Mouse (Mus musculus) CD8-positive naive resting alpha-beta T cell, adult 2 months (primary cell): ENCODE results near the gene Gm5737.

Source experiments
- DNase-seq, 2 experiments: peaks; one replicate each; pipeline ENCODE4 v3.0.0; 2022; ENCODE audit warnings: low read depth in 2 of 2, low spot score in 2 of 2

The Gm5737 gene

DNA sequence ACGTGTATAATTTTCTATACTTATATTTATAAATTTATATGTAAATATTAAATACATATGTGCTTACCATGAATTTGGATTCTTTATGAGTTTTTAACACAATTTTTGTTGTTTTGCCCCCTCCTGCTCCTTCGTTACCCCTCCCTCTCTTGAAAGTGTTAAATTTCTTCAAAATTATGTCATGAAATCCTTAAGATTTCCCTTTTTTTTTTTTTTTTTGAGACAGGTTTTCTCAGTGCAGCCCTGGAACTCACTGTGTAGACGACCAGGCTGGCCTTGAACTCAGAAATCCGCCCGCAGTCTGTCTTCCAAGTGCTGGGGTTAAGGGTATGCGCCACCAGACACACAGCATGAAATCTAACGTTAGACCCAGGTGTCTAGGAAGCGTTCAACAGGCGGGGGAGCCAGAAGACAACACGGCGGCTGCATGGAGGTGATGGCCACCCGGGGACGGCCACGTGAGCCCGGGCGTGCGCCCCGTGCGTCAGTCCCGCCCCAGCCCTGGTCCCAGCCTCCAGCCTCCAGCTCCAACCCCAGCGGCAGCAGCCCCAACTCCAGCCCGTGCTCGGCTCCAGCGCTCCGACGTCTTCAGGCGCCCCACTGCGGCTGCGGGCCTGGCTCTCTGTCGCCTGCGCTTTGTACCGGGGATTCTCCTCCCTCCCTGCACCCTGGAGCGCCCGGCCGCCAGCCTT, 30.3 kb downstream of the Gm5737 start, which contains the start of gene Eef2k:
Eef2k (plus strand) TSS at position 487 of the 692 bp plus-strand sequence.
- DNase-seq = peak; percentile 83 to 84

DNA sequence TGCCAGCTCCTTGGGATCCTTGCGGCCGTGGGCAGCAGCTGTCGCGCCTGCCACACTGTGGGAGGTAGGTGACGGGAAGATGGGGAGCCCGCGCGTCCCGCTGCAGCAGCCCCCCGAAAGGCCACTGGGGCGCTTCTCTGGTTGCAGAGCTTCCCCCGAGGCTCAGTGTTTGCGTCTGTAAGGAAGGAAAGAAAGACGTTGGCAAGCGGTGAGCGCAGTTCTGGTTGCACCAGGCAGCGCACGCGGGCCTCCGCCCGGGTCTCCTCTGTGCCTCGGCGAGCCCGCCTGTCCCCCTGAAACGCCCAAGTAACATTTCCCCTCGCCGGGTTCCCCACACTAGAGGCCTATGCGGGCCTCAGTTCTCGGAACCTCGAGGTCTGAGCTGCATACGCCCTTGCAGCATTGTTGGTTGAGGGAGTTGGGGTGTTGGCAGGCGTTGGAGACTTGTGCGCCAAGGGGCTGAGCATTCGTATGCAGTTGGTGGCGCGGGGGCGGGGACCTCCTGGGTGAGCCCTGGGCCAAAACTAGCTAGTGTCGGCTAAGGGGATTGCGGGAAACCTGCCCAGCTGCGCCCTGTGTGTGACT, 31.0 kb downstream of the Gm5737 start:
- peak; percentile 58 to 64 for DNase-seq

DNA sequence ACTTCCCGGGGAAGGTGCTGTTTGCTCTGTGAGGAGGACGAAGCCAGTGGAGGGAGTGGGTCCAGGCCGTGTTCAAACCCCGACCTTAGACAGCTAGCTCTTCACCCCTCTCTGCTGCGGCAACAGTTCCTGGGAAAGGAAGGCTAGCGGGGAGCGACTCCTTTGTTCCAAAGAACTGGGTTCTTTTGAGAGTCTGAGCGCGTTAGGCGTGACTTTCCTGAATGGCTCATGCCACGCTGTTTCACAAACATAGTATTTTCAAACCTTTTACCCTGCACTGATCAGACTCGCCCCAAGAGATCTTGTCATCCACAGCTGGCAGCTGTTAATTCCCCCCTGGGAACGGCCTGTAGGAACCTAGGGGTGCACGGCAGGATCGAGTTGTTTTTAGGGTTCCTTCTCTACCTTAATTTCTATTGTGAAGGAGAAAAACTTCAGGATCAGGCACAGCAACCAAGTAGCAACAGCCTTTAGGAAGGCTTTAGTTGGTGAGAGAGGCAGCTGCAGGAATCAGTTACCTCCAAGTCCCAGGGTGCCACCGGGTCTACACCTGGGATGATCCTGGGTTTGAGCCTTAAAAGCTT, 31.8 kb downstream of the Gm5737 start:
- DNase-seq = no peak

DNA sequence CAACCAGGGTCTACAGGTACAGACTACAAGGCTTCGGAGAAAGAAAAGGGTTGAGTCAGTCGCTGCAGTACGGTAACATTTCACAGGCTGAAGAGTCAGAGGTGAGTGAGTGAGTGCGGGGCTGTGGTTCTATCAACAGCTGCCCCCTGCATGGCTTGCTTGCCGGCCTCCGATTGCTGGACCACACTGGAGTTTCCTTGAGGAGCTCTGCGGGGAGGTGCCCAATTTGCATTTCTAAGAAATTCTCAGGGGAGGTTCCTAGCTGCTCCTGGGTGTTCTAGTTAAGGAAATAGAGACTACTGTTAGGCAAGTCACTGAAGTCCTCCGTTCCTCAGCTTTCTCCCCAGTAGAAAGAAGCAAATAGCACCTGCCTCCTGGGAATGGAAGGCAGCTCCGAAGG, 32.5 kb downstream of the Gm5737 start:
- no peak for DNase-seq

DNA sequence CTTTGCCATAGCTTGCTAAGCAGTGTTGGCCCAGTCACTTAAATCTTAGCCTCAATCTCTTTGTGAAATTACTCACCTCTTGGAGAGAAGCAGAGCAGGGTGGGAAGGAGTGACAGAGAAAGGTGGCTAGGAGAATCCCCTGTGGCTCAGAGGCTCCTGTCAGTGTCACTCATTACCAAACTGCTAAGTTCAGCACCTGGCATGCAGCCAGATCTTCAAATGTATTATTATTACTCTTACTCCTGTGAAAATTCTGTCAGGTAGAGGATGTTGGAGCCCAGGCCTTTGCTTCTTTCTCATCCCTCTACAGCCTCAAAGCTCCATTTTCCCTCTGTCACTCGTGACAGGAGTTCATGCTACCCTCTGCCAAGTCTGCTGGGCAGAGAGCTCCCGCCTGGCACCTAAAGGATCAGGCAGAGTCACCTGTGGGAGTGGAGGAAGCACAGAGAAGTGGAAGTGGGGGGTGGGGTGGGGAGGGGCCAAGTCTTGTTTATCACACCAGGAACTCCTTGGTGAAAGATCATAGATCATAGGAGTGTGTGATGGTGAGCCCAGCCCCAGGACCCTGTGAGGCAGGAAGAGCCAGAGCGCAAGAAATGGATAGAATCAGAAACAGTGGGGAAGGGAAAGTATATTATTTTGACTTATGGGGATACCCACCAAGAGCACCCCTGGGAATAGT, 36.8 kb downstream of the Gm5737 start:
- DNase-seq = no peak

DNA sequence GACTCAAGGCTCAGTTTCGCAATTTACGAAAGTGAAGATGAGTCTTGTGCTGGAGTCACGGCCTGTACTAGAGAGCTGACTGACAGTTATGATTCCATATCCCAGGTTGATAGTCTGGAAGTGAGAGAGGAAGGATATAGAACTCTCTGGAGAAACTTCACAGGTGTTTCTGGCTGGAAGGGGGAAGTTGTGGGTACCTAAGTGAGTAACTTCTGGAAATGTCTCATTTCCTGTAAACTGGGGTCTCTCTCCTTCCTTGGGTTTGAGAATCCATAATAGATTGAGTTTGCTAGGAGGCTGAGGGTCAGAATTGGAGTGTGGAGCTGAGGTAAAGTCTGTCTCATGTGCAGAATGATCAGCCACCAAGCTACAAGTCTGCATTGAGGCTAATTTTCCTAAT, 38.0 kb downstream of the Gm5737 start:
- no peak for DNase-seq

DNA sequence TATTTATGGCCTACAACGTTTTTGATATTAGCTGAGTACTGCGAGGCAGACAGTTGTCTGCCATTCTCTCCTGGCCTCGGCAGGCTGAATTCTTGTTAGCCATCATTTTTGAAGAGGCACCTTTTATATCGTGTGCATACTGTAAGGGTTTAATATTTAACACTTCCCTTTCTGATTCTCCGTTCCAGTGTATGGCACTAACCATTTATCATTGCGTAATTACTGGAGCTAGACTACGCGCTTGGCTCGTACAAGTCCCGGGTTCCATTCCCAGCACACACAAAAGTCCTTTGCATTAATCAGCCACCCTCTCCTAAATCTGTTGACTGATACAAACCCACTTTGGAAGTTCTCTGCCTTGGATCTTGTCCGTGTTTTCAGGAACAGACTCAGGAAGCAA, 47.7 kb downstream of the Gm5737 start:
- no peak for DNase-seq

DNA sequence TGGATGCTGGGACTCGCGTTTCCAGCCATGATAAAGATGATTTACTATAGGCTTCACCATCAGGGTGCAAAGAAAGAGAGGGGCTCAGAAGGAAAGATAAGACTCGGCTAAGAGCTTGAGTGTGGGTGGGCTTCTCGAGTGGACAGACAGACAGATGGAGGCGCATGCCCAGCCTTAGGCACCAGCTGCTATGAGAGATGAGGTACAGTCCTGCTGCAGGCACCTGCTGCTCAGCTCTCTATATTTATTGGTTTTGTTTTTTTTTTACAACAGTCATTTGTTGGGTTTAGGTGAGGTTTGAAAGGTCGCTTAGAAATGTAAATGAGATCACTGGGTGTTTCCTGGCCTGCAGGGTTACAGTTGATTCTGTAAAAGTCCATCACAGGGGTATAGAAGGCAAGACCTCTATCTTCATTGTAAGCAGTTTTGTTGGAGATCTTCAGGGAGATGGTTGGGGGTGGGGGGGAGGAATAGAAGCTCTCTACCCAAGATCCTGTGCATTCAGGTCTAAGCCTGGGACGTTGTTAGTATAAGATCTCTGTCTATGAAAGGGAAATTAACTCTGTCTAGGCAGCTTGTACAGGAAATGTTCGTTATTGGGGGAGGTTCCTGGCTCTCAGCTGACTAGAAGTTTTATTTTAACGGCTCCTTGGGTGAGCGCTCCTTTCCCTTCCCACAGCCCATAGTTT, 48.8 kb downstream of the Gm5737 start:
- no peak for DNase-seq

DNA sequence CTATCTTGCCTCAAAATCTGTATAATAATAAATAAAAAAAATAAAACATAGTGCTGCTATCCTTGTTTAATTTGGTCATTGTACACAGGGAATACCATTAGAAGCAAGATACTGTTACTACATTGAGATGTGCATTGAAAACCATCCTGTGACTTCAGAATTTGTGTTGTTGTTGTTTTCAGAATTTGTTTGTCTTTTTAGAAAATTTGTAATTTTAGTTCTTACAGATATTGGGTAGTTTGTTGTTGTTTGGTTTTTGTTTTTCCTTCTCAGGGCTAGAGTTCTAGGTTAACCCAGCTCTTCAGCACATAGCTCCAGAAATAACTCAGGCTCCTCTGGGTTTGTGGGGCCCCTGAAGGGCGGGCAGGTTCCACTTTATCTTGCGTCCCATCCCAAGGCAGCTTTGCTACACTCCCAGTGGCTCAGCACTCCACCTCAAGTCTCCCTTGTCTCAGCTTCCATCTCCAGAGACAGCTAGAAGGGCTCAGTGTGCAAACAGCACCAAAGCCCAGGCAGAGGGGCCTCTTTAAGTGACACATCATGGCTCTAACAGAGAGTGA, 49.4 kb downstream of the Gm5737 start:
- DNase-seq = no peak

DNA sequence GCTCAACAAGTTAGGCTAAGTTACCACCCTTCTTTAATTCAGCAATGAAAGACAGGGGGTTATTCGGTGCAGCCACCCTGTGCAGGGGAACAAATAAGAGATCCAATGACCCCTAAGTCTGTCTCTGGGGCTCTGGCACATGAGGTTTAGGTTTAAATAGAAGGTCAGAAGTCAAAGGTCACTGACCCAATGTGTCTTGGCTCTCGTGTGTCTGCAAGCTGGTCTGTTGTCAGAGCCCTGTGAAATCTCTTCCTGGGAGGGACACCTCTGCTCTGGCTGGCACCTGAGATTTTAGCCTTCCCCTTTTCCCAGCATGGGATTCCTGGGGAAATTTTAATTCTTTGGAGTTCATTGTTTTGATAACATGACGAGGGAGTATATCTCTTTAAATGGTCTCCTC, 50.0 kb downstream of the Gm5737 start:
- DNase-seq = no peak

DNA sequence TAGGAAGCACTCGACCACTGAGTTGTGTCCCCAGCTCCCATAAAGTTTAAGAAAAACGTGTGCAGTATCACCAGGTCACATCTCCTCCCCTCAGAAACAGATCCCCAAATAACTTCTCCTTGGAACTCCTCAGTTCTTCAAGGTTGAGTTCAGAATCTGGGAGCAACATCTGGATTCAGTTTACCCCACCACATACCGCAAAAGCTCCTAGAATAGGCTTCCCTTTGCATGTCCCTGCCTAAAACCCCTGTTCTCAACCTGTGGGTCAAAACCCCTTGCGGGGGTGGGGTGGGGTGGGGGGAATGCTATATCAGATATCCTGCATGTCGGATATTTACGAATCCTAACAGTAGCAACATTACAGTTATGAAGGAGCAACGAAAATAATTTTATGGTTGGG, 50.5 kb downstream of the Gm5737 start:
- DNase-seq = no peak

DNA sequence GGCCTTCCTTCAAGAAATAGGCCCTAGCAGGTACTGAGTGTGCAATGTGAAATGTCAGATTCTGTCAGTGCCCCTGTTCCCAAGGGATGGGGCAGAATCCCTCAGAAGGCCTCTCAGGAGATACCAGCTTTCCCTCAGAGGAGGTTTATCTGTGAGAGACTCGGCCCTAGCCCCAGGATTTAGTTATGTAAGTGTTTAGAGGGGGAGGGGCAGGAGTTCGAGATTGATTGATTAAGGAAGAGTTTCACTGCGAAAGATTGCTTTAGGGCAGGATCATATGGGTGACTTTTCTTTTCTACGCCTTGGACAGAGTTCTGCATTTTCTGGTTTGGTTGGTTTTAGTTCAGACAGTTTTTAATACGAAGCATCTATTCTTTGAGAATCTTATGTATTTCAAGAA, 51.3 kb downstream of the Gm5737 start:
- DNase-seq = no peak

DNA sequence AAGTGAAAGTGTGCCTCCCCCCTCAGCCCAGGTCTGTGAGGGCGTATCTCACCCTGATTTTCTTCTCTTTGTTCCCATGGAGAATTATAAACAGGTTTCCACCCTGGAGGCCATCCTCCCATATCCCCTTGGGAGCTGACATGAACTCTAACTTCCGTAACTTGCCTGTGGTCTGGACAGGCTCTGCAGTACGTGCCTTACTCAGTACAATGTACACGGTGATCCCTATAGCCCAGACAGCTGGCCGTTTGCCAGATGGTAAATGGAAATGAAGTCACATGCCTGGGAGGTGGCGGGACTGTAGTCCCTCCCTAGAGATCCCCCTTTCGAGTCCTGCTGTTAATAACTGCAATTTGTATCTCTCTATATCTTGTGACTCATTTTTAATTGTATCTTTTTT, 52.9 kb downstream of the Gm5737 start:
- no peak for DNase-seq

DNA sequence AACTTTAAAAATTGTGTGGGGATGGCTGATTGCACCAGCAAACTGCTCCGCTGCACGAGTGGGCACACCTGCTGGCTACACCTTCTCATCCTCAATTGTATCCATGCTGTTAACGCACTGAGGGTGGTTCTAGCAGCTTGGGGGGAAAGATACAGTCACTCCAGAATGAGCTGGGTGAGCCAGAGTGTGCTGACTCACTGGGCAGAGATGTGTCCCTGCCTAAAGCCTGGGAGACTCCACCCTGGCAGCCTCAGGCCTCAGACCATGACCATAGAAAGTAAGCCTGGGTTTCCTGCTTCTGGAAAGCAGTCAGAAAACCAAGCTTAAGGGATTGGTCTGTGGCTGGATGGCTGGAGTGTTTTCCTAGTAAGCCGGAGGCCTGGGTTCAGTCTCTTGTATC, 53.7 kb downstream of the Gm5737 start:
- DNase-seq = no peak

DNA sequence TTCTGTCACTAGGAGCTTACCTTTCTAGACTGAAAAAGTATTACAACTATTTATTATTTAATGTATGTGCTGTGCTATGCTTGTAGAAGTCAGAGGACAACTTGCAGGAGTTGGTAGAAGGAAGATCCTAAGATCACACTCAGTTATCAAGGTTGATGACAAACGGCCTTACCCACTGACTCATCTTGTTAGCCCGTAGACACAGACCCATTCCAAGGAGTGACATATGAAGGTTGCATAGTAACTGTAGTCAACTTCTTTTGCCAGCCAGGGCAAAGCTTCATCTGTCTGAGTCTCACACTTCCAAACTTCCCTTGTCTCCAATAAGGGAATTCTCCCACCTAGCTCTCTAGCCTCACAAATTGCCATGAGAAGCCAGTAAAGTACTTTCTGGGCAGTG, 54.5 kb downstream of the Gm5737 start:
- DNase-seq = no peak

DNA sequence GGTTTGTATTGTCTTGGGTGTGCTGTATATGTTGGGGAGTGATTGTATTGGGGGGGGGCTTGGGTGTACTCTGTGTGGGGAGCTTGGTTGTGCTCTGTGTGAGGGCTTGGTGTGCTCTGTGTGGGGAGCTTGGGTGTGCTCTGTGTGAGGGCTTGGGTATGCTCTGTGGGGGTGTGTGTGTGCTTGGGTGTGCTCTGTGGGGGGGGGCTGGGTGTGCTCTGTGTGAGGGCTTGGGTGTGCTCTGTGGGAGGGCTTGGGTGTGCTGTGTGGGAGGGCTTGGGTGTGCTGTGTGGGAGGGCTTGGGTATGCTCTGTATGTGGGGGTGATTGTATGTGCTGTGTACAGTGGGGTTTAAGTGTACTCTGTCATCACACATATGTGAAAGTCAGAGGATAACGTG, 55.6 kb downstream of the Gm5737 start:
- DNase-seq = no peak

DNA sequence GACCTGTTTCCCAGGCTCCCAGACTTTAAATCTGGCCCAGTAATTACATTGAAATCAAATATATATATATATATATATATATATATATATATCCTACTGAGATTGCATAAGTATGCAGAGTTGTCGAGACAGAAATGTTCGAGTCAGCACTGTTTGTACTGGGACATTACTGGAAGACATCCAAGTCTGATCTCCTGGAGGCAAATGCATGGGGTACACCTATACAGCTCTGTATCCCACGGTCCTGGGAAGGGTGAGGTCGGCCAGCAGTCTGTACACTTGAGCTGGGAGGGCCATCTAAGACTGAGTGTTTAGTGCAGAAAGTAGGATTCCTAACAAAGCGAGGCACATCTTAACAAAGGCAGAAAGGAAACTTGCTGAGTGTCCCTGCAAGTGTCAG, 57.7 kb downstream of the Gm5737 start:
- no peak for DNase-seq

DNA sequence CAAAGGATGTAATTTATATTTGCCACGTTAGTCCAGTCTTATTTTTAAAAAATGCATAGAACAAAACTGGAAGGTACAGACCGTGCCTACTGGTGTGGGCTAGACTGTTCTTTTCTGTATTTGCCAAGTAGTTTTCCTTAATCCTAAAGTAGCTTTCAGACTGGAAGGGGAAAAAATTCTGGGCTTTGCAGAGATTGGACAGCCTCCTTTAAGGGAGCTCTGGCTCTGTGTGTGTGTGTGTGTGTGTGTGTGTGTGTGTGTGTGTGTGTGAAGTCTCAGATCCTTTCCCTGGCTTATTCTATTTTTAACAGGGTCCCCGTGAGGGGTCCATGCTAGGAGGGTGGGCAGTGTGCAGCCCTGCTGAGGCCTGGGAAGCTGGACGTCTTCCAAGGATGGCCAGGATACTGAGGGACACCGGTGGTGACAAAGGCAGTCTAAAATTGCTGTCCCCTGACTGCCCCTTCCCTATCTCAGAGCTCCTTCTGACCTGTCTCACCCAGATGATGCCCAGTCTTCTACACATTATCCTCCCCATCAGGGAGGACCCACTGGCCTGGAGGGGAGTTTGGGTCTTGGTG, 58.4 kb downstream of the Gm5737 start:
- DNase-seq = no peak

DNA sequence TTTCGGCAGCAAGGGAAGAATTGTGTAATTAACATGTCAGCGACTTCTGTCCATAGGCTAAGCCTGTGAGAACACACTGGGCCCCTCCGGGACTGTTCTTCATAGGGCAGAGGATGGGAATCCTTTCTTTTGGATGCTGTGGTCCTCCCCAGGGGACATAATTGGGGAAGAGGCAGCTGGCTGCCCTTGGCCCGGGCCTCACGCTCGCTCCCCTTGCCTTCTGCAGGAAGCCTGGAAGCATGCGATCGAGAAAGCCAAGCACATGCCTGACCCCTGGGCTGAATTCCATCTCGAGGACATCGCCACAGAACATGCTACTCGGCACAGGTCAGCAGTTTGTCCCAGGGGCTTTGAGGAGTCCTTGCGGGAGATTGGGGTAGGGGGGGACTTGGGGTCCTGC, 60.9 kb downstream of the Gm5737 start:
- DNase-seq = no peak

DNA sequence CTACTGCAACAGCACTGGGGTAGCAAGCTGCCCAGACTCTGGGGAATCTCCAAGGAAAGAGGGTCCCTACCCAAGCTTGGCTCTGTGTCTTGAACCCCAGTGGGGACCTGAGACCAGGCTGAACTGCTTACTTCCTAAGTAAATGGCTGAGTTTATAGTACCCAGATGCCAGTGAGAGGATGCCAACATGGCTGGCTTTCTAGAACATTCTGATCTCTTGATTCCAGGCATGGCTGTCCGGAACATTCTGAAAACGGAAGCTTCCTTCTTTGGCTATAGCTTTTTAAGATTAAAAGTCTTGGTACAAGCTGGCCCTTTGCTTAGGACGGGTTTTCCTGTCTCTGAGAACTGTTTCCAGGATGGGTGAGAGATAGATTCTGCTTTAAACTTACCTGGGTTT, 61.9 kb downstream of the Gm5737 start:
- DNase-seq = no peak
